In the genomic region with DNA sequence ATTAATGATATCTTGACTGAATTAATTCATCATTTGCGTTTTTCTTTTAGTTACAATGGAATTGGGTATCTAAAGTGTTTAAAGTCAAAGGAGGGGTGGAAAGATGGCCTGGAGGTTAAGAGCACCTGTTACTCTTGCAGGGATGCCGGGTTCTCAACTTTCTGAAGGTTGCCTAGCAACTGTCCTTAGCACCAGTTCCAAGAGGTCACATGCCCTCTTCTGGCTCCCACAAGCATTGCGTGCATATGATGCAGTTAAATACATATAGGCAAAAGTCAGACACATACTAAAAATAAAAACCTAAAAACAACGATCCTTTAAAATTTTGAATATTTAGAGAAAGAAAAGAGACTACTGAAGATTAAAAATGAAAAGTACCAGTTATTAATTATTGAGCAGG, we compare ENCODE assay signal across 9 mouse cellular contexts. TPM values are rescaled to one million over a fixed set of nuclear protein-coding genes. Genes with fewer than 3 reads are reported as not detected.
A peak's percentile ranks its signal among the peaks of the same experiment; 100 is the strongest.
DNase-seq lines count a peak whose midpoint lies in the region; ATAC-seq and TF ChIP-seq lines count a peak whose summit lies in the region.
"Had no signal": no experiment of that assay in that cellular context is flagged by ENCODE, and none has a peak within 500 bp of the region (broad histone marks: within the 10 kb centered on the region; RNA-seq: fewer than 3 reads in every experiment).

No protein-coding gene starts in this region.

- DNase-seq in gastrocnemius, adult 2 months: peak; percentile 48
- DNase-seq in gastrocnemius, postnatal 14 days: no peak
- DNase-seq in embryonic facial prominence, embryonic 14.5 days (ENCODE audit: low spot score): peak; percentile 68
- peak; percentile 29 for DNase-seq in liver, embryonic 13.5 days
- peak; percentile 21 for DNase-seq in spleen, adult 12 weeks (ENCODE audit: low spot score)
- no peak for DNase-seq in left cerebral cortex, adult 8-10 months (ENCODE audit: low spot score in 2 of 2)
- no peak for DNase-seq in gastrocnemius, postnatal 10 days

- H3K4me2 ChIP-seq in embryonic facial prominence, embryonic 14.5 days (ENCODE audit: low read depth, low read length): no peak overlapping the region
- no peak overlapping the region for H3K4me2 ChIP-seq in liver, embryonic 13.5 days

- H3K9ac ChIP-seq in ES-Bruce4 (ENCODE audit: low read depth, poor library complexity, severe bottlenecking): no peak overlapping the region
- no peak overlapping the region for H3K9ac ChIP-seq in embryonic facial prominence, embryonic 14.5 days (ENCODE audit: low read depth, low read length)
- H3K9ac ChIP-seq in liver, embryonic 13.5 days: no peak overlapping the region

- H3K36me3 ChIP-seq in ES-Bruce4 (ENCODE audit: control insufficient read depth, insufficient read depth, low read length, poor library complexity, severe bottlenecking): peaks cover 30% of the 10 kb centered on the region
- H3K36me3 ChIP-seq in embryonic facial prominence, embryonic 14.5 days (ENCODE audit: control insufficient read depth, insufficient read depth, low read length): peaks cover 21% of the 10 kb centered on the region
- H3K36me3 ChIP-seq in liver, embryonic 13.5 days: peaks cover 22% of the 10 kb centered on the region

- H3K27ac ChIP-seq in gastrocnemius, adult 2 months: peak overlapping the region; percentile 9; the same call in 1 of the 2 replicates
- no peak overlapping the region for H3K27ac ChIP-seq in ES-Bruce4 (ENCODE audit: insufficient read depth, low read length)
- H3K27ac ChIP-seq in embryonic facial prominence, embryonic 14.5 days (replicated peaks; ENCODE audit: low read depth, low read length): no peak overlapping the region
- H3K27ac ChIP-seq in liver, embryonic 13.5 days: no peak overlapping the region
- H3K27ac ChIP-seq: macrophage had no signal

- intact Hi-C loops in gastrocnemius, adult 2 months (cut with DNase I): no loop called here
- intact Hi-C loops in gastrocnemius, postnatal 14 days (cut with DNase I; ENCODE audit: low total_unique reads): no loop called here

- no peak for TF ChIP-seq POLR2A in ES-Bruce4 (IDR thresholded peaks at IDR 0.05; ENCODE audit: insufficient read depth, low read length)

- H3K9me3 ChIP-seq in ES-Bruce4 (replicated peaks; ENCODE audit: control insufficient read depth, insufficient read depth, low read length, poor library complexity, severe bottlenecking): no peaks in the 10 kb centered on the region
- H3K9me3 ChIP-seq in embryonic facial prominence, embryonic 14.5 days (ENCODE audit: control insufficient read depth, low read length): no peaks in the 10 kb centered on the region
- no peaks in the 10 kb centered on the region for H3K9me3 ChIP-seq in liver, embryonic 13.5 days (replicated peaks)

- H3K4me3 ChIP-seq in gastrocnemius, adult 2 months: no peak overlapping the region
- no peak overlapping the region for H3K4me3 ChIP-seq in ES-Bruce4 (ENCODE audit: low read depth, low read length)
- no peak overlapping the region for H3K4me3 ChIP-seq in embryonic facial prominence, embryonic 14.5 days (ENCODE audit: low read depth, low read length)
- no peak overlapping the region for H3K4me3 ChIP-seq in liver, embryonic 13.5 days (replicated peaks)

- TF ChIP-seq EP300 in ES-Bruce4 (IDR thresholded peaks at IDR 0.05; ENCODE audit: insufficient read depth, low read depth, low read length): no peak

- 55% methylated on average over 4 of the region's 4 CpGs for WGBS in embryonic facial prominence, embryonic 14.5 days
- WGBS in liver, embryonic 13.5 days (ENCODE audit: insufficient replicate concordance): 61% methylated on average over 4 of the region's 4 CpGs

- peaks cover 2% of the 10 kb centered on the region for H3K4me1 ChIP-seq in ES-Bruce4 (ENCODE audit: control insufficient read depth, insufficient read depth, low read length)
- peaks cover 9% of the 10 kb centered on the region; the same call in 1 of the 2 replicates for H3K4me1 ChIP-seq in embryonic facial prominence, embryonic 14.5 days (ENCODE audit: control insufficient read depth, insufficient read depth, low read length)
- H3K4me1 ChIP-seq in liver, embryonic 13.5 days (replicated peaks): peaks cover 31% of the 10 kb centered on the region

- TF ChIP-seq CTCF in gastrocnemius, adult 2 months (IDR thresholded peaks at IDR 0.05): peak; percentile 56
- TF ChIP-seq CTCF in ES-Bruce4 (IDR thresholded peaks at IDR 0.05; ENCODE audit: low read depth, low read length): peak; percentile 49

- H3K27me3 ChIP-seq in ES-Bruce4 (ENCODE audit: control insufficient read depth, insufficient read depth, low read length, poor library complexity, severe bottlenecking): no peaks in the 10 kb centered on the region
- no peaks in the 10 kb centered on the region for H3K27me3 ChIP-seq in embryonic facial prominence, embryonic 14.5 days (replicated peaks; ENCODE audit: control insufficient read depth, insufficient read depth, low read length)
- H3K27me3 ChIP-seq in liver, embryonic 13.5 days: no peaks in the 10 kb centered on the region

- no peak for ATAC-seq in embryonic facial prominence, embryonic 14.5 days (ENCODE audit: low read depth)
- no peak for ATAC-seq in liver, embryonic 13.5 days (ENCODE audit: low read depth)

RNA-seq across cellular contexts. Expression of a gene that starts 10.2 kb away (rescaled TPM):
- 10 to 100 TPM; 42.9 to 60.6 TPM for total RNA-seq in gastrocnemius, adult 2 months (2021)
- 10 to 100 TPM; 46.8 to 51.0 TPM for total RNA-seq in gastrocnemius, postnatal 14 days (2021)
- polyA plus RNA-seq in ES-Bruce4 (2011; ENCODE audit: insufficient read depth, insufficient read length, low read depth, missing spikeins): 108 and 117 TPM in 2 replicates
- 55.0 and 56.0 TPM in 2 replicates for polyA plus RNA-seq in embryonic facial prominence, embryonic 14.5 days (2014; fragmentation: Nextera tagmentation; extraction: Ambion mirVana)
- polyA plus RNA-seq in liver, embryonic 13.5 days (2015; fragmentation: Nextera tagmentation; extraction: Ambion mirVana): 24.0 and 26.2 TPM in 2 replicates
- total RNA-seq in left cerebral cortex, adult 8-10 months (2022): 100 to 1,000 TPM in 2 of 4 experiments, 10 to 100 TPM in 2; 95.2 to 106 (median 99.5) TPM
- total RNA-seq in gastrocnemius, postnatal 10 days (2021): 10 to 100 TPM; 59.6 to 71.3 TPM

RNA-seq across cellular contexts. Expression of a gene that starts 53.8 kb away (rescaled TPM):
- 10 to 100 TPM; 38.2 to 38.9 TPM for total RNA-seq in gastrocnemius, adult 2 months (2021)
- 10 to 100 TPM; 29.1 to 29.2 TPM for total RNA-seq in gastrocnemius, postnatal 14 days (2021)
- polyA plus RNA-seq in ES-Bruce4 (2011; ENCODE audit: insufficient read depth, insufficient read length, low read depth, missing spikeins): 131 and 138 TPM in 2 replicates
- polyA plus RNA-seq in embryonic facial prominence, embryonic 14.5 days (2014; fragmentation: Nextera tagmentation; extraction: Ambion mirVana): 82.5 and 94.7 TPM in 2 replicates
- 55.8 and 70.1 TPM in 2 replicates for polyA plus RNA-seq in liver, embryonic 13.5 days (2015; fragmentation: Nextera tagmentation; extraction: Ambion mirVana)
- 10 to 100 TPM; 50.4 to 54.8 (median 53.0) TPM for total RNA-seq in left cerebral cortex, adult 8-10 months (2022)
- total RNA-seq in gastrocnemius, postnatal 10 days (2021): 10 to 100 TPM; 33.3 to 40.4 TPM

RNA-seq across cellular contexts. Expression of a gene that starts 53.8 kb away (rescaled TPM):
- 10 to 100 TPM; 18.2 to 22.1 TPM for total RNA-seq in gastrocnemius, adult 2 months (2021)
- 10 to 100 TPM; 14.0 to 21.1 TPM for total RNA-seq in gastrocnemius, postnatal 14 days (2021)
- polyA plus RNA-seq in ES-Bruce4 (2011; ENCODE audit: insufficient read depth, insufficient read length, low read depth, missing spikeins): 61.7 and 71.0 TPM in 2 replicates
- 48.6 and 57.5 TPM in 2 replicates for polyA plus RNA-seq in embryonic facial prominence, embryonic 14.5 days (2014; fragmentation: Nextera tagmentation; extraction: Ambion mirVana)
- 41.0 and 48.9 TPM in 2 replicates for polyA plus RNA-seq in liver, embryonic 13.5 days (2015; fragmentation: Nextera tagmentation; extraction: Ambion mirVana)
- total RNA-seq in left cerebral cortex, adult 8-10 months (2022): 10 to 100 TPM; 31.8 to 37.2 (median 35.3) TPM
- total RNA-seq in gastrocnemius, postnatal 10 days (2021): 10 to 100 TPM; 21.9 to 23.9 TPM

Comparison
In these comparisons a context has a peak if more than half of its experiments do, and no peak if none do; other contexts are left out.
1. DNase-seq: peak in gastrocnemius, adult 2 months (single experiment), embryonic facial prominence, embryonic 14.5 days (single experiment), liver, embryonic 13.5 days (single experiment) and spleen, adult 12 weeks (single experiment); none in gastrocnemius, postnatal 14 days (single experiment), left cerebral cortex, adult 8-10 months (0 of 2) and gastrocnemius, postnatal 10 days (single experiment).